Mouse (Mus musculus): ENCODE results near the gene Sult1a1. TPM values are rescaled to one million over a fixed set of nuclear protein-coding genes. Genes with fewer than 3 reads are reported as not detected.
"Not testable (repeated sequence)": the region's sequence is repeated elsewhere in the genome, so short reads cannot be mapped to it uniquely, and the experiment has no call there.

The Sult1a1 gene
- polyA plus RNA-seq, 1 experiment from 2014 or later: 13.0 TPM

- Histone ChIP-seq H3K36me3 (peaks cover 5% of the 10 kb centered on the region; the same call in 1 of the 2 replicates), H3K4me1 (replicated peaks) (no peaks in the 10 kb centered on the region), H3K27ac (no peak overlapping the region), H3K4me2 (no peak overlapping the region), H3K9ac (no peak overlapping the region), H3K9me3 (replicated peaks) (no peaks in the 10 kb centered on the region), H3K27me3 (no peaks in the 10 kb centered on the region), H3K4me3 (no peak overlapping the region)
- WGBS: 84% methylated on average over 3 of the region's 3 CpGs
- ATAC-seq (replicated peaks; ENCODE audit: insufficient number of reproducible peaks, insufficient read depth, low FRiP score, low read depth): no peak
These were observed 16.5 kb downstream of the Sult1a1 start for GRCm38 (mm10) chr7:126659771-126660170.

GRCm38 (mm10) chr7:126657522-126657921 is 18.7 kb downstream of the Sult1a1 start:
- peaks cover 4% of the 10 kb centered on the region; the same call in 1 of the 2 replicates for H3K36me3 ChIP-seq
- H3K9ac ChIP-seq: no peak overlapping the region
- no peak overlapping the region for H3K4me3 ChIP-seq
- H3K4me1 ChIP-seq (replicated peaks): no peaks in the 10 kb centered on the region
- H3K4me2 ChIP-seq: no peak overlapping the region
- no peaks in the 10 kb centered on the region for H3K27me3 ChIP-seq
- no peak for ATAC-seq (replicated peaks; ENCODE audit: insufficient number of reproducible peaks, insufficient read depth, low FRiP score, low read depth)
- H3K9me3 ChIP-seq (replicated peaks): no peaks in the 10 kb centered on the region
- H3K27ac ChIP-seq: no peak overlapping the region
- 78% methylated on average over 1 of the region's 1 CpGs for WGBS

GRCm38 (mm10) chr7:126655695-126656094 is 20.5 kb downstream of the Sult1a1 start:
- H3K27ac ChIP-seq: no peak overlapping the region
- H3K9me3 ChIP-seq (replicated peaks): no peaks in the 10 kb centered on the region
- H3K36me3 ChIP-seq: no peaks in the 10 kb centered on the region
- H3K4me3 ChIP-seq: no peak overlapping the region
- WGBS: 77% methylated on average over 3 of the region's 3 CpGs
- H3K27me3 ChIP-seq: no peaks in the 10 kb centered on the region
- ATAC-seq (replicated peaks; ENCODE audit: insufficient number of reproducible peaks, insufficient read depth, low FRiP score, low read depth): no peak
- H3K9ac ChIP-seq: no peak overlapping the region
- H3K4me2 ChIP-seq: no peak overlapping the region
- H3K4me1 ChIP-seq (replicated peaks): no peaks in the 10 kb centered on the region

- Histone ChIP-seq H3K27ac (no peak overlapping the region), H3K9ac (no peak overlapping the region), H3K4me2 (no peak overlapping the region), H3K4me3 (no peak overlapping the region), H3K36me3 (no peaks in the 10 kb centered on the region), H3K27me3 (no peaks in the 10 kb centered on the region), H3K4me1 (replicated peaks) (peaks cover 8% of the 10 kb centered on the region), H3K9me3 (replicated peaks) (no peaks in the 10 kb centered on the region)
- ATAC-seq (replicated peaks; ENCODE audit: insufficient number of reproducible peaks, insufficient read depth, low FRiP score, low read depth): no peak
- 72% methylated on average over 2 of the region's 2 CpGs for WGBS
These were observed 22.2 kb downstream of the Sult1a1 start for GRCm38 (mm10) chr7:126653991-126654390.

GRCm38 (mm10) chr7:126650852-126651251 is 25.4 kb downstream of the Sult1a1 start:
- peaks cover 14% of the 10 kb centered on the region for H3K4me1 ChIP-seq (replicated peaks)
- H3K9me3 ChIP-seq (replicated peaks): no peaks in the 10 kb centered on the region
- no peak for ATAC-seq (replicated peaks; ENCODE audit: insufficient number of reproducible peaks, insufficient read depth, low FRiP score, low read depth)
- H3K36me3 ChIP-seq: no peaks in the 10 kb centered on the region
- H3K27ac ChIP-seq: no peak overlapping the region
- WGBS: 47% methylated on average over 2 of the region's 2 CpGs
- H3K9ac ChIP-seq: no peak overlapping the region
- no peak overlapping the region for H3K4me3 ChIP-seq
- H3K27me3 ChIP-seq: no peaks in the 10 kb centered on the region
- no peak overlapping the region for H3K4me2 ChIP-seq

- peak within 1 kb of the TSS; percentile 97 for H3K27ac ChIP-seq
- H3K4me2 ChIP-seq: peak within 1 kb of the TSS; percentile 69
- H3K9me3 ChIP-seq (replicated peaks): no peaks in the 10 kb centered on the region
- no peaks in the 10 kb centered on the region for H3K36me3 ChIP-seq
- peak within 1 kb of the TSS; percentile 71 for H3K4me3 ChIP-seq
- WGBS: under 1% methylated on average over 57 of the region's 57 CpGs
- peak; percentile 97 for ATAC-seq (replicated peaks; ENCODE audit: insufficient number of reproducible peaks, insufficient read depth, low FRiP score, low read depth)
- peak within 1 kb of the TSS; percentile 77 for H3K9ac ChIP-seq
- peaks cover 14% of the 10 kb centered on the region for H3K4me1 ChIP-seq (replicated peaks)
- H3K27me3 ChIP-seq: no peaks in the 10 kb centered on the region
These were observed 26.8 kb downstream of the Sult1a1 start, which contains the start of gene Sgf29 for GRCm38 (mm10) chr7:126649231-126650051. Gene Sgf29 (plus strand): TSS chr7:126649309.

GRCm38 (mm10) chr7:126648486-126648885 is 27.7 kb downstream of the Sult1a1 start:
- WGBS: 76% methylated on average over 4 of the region's 4 CpGs
- no peak overlapping the region for H3K27ac ChIP-seq
- peak overlapping the region; percentile 71 for H3K4me3 ChIP-seq

GRCm38 (mm10) chr7:126645708-126646107 is 30.5 kb downstream of the Sult1a1 start:
- no peaks in the 10 kb centered on the region for H3K36me3 ChIP-seq
- H3K9ac ChIP-seq: no peak overlapping the region
- no peak overlapping the region for H3K4me2 ChIP-seq
- peak overlapping the region; percentile 34; the same call in 1 of the 2 replicates for H3K27ac ChIP-seq
- H3K27me3 ChIP-seq: no peaks in the 10 kb centered on the region
- H3K9me3 ChIP-seq (replicated peaks): no peaks in the 10 kb centered on the region
- whole genome bisulfite sequencing: 56% methylated on average over 5 of the region's 5 CpGs
- H3K4me3 ChIP-seq: no peak overlapping the region
- H3K4me1 ChIP-seq (replicated peaks): peaks cover 14% of the 10 kb centered on the region
- no peak for ATAC-seq (replicated peaks; ENCODE audit: insufficient number of reproducible peaks, insufficient read depth, low FRiP score, low read depth)

More at GRCm38 (mm10) chr7:126648486-126648885, 27.7 kb downstream of the Sult1a1 start:
- peak overlapping the region; percentile 69 for H3K4me2 ChIP-seq
- H3K9me3 ChIP-seq (replicated peaks): no peaks in the 10 kb centered on the region
- H3K27me3 ChIP-seq: no peaks in the 10 kb centered on the region
- H3K4me1 ChIP-seq (replicated peaks): peaks cover 14% of the 10 kb centered on the region
- H3K9ac ChIP-seq: no peak overlapping the region
- no peak for ATAC-seq (replicated peaks; ENCODE audit: insufficient number of reproducible peaks, insufficient read depth, low FRiP score, low read depth)
- H3K36me3 ChIP-seq: no peaks in the 10 kb centered on the region

- Histone ChIP-seq H3K4me1 (replicated peaks) (peaks cover 9% of the 10 kb centered on the region), H3K27me3 (no peaks in the 10 kb centered on the region), H3K4me2 (no peak overlapping the region), H3K9me3 (replicated peaks) (no peaks in the 10 kb centered on the region), H3K36me3 (no peaks in the 10 kb centered on the region), H3K4me3 (no peak overlapping the region), H3K27ac (no peak overlapping the region), H3K9ac (no peak overlapping the region)
- ATAC-seq (replicated peaks; ENCODE audit: insufficient number of reproducible peaks, insufficient read depth, low FRiP score, low read depth): no peak
These were observed 31.3 kb downstream of the Sult1a1 start for GRCm38 (mm10) chr7:126644914-126645313.

GRCm38 (mm10) chr7:126644345-126644744 is 31.9 kb downstream of the Sult1a1 start:
- Histone ChIP-seq H3K4me1 (replicated peaks) (peaks cover 6% of the 10 kb centered on the region), H3K36me3 (no peaks in the 10 kb centered on the region), H3K4me3 (no peak overlapping the region), H3K27me3 (no peaks in the 10 kb centered on the region), H3K27ac (no peak overlapping the region), H3K9me3 (replicated peaks) (no peaks in the 10 kb centered on the region), H3K4me2 (no peak overlapping the region), H3K9ac (no peak overlapping the region)
- 69% methylated on average over 3 of the region's 3 CpGs for WGBS
- ATAC-seq (replicated peaks; ENCODE audit: insufficient number of reproducible peaks, insufficient read depth, low FRiP score, low read depth): no peak

- H3K4me3 ChIP-seq; H3K27me3 ChIP-seq; H3K4me1 ChIP-seq (replicated peaks); H3K9ac ChIP-seq; ATAC-seq (replicated peaks; ENCODE audit: insufficient number of reproducible peaks, insufficient read depth, low FRiP score, low read depth); H3K36me3 ChIP-seq; H3K4me2 ChIP-seq; H3K27ac ChIP-seq; H3K9me3 ChIP-seq (replicated peaks): not testable (repeated sequence)
- WGBS: 60% methylated on average over 3 of the region's 3 CpGs
These were observed 33.0 kb downstream of the Sult1a1 start for GRCm38 (mm10) chr7:126643244-126643617.
